Mouse (Mus musculus) megakaryocyte-erythroid progenitor cell, adult 5-6 weeks (primary cell): Measurements from ENCODE around the gene Wdr35. TPM values are rescaled to one million over a fixed set of nuclear protein-coding genes. Genes with fewer than 3 reads are reported as not detected.

Experiments used
- ATAC-seq: replicated peaks from 2 replicates; pipeline ENCODE4 v1.8.0; 2016; ENCODE audit warnings: mild to moderate bottlenecking, inconsistent platforms; ENCODE audit not compliant: severe bottlenecking, poor library complexity, low FRiP score, low TSS enrichment
- total RNA-seq, 2 experiments: library from RNA; stranded (forward) in 1 of 2; stranded (reverse) in 1 of 2; fragments of 200-1000, 215-1000 nt in 1 of 2; fragments of >200 nt in 1 of 2; fragmentation: Nextera tagmentation in 1 of 2; gene quantifications; 2 replicates each; pipeline ENCODE4 v1.2.3; 2014 to 2017

The Wdr35 gene
- total RNA-seq, 2 experiments from 2014 or later: 5.4 to 5.8 TPM

- no peak for ATAC-seq
These were observed 71.0 kb downstream of the Wdr35 start for GRCm38 (mm10) chr12:9044666-9045065.

- no peak for ATAC-seq
These were observed 73.0 kb downstream of the Wdr35 start for GRCm38 (mm10) chr12:9046674-9047073.

GRCm38 (mm10) chr12:9048090-9048489 is 74.4 kb downstream of the Wdr35 start:
- no peak for ATAC-seq

- no peak for ATAC-seq
These were observed 77.1 kb downstream of the Wdr35 start for GRCm38 (mm10) chr12:9050824-9051223.

- ATAC-seq: peak; percentile 95
These were observed 78.6 kb downstream of the Wdr35 start for GRCm38 (mm10) chr12:9052075-9052829.

GRCm38 (mm10) chr12:9053345-9053744 is 79.7 kb downstream of the Wdr35 start:
- ATAC-seq: no peak

- ATAC-seq: no peak
These were observed 80.3 kb downstream of the Wdr35 start for GRCm38 (mm10) chr12:9054012-9054411.

- ATAC-seq: no peak
These were observed 81.6 kb downstream of the Wdr35 start for GRCm38 (mm10) chr12:9055269-9055668.

GRCm38 (mm10) chr12:9059502-9059901 is 85.8 kb downstream of the Wdr35 start:
- ATAC-seq: no peak

- ATAC-seq: no peak
These were observed 86.3 kb downstream of the Wdr35 start for GRCm38 (mm10) chr12:9059965-9060364.

GRCm38 (mm10) chr12:9063611-9064010 is 89.9 kb downstream of the Wdr35 start:
- no peak for ATAC-seq

GRCm38 (mm10) chr12:9071058-9071457 is 97.4 kb downstream of the Wdr35 start:
- no peak for ATAC-seq

- no peak for ATAC-seq
These were observed 97.8 kb downstream of the Wdr35 start for GRCm38 (mm10) chr12:9071493-9071892.

- ATAC-seq: no peak
These were observed 103.9 kb downstream of the Wdr35 start for GRCm38 (mm10) chr12:9077554-9078125.

Other genes with a start within 250 kb of the Wdr35 start
- gene Sdc1, start 202.6 kb upstream of the Wdr35 start, total RNA-seq (2014; fragmentation: Nextera tagmentation): 2.0 and 3.1 TPM in 2 replicates
- gene Sdc1, start 202.6 kb upstream of the Wdr35 start, total RNA-seq (2017): 1.8 and 2.4 TPM in 2 replicates
- 50.3 and 55.2 TPM in 2 replicates for gene Laptm4a, start 52.2 kb upstream of the Wdr35 start, total RNA-seq (2014; fragmentation: Nextera tagmentation)
- 104 and 135 TPM in 2 replicates for gene Laptm4a, start 52.2 kb upstream of the Wdr35 start, total RNA-seq (2017)
- gene Matn3, start 26.0 kb upstream of the Wdr35 start, total RNA-seq (2014; fragmentation: Nextera tagmentation): not detected in 2 replicates
- gene Matn3, start 26.0 kb upstream of the Wdr35 start, total RNA-seq (2017): not detected in 2 replicates
- 15.6 and 16.8 TPM in 2 replicates for gene Ttc32, start 56.1 kb downstream of the Wdr35 start, total RNA-seq (2014; fragmentation: Nextera tagmentation)
- gene Ttc32, start 56.1 kb downstream of the Wdr35 start, total RNA-seq (2017): 12.9 and 17.7 TPM in 2 replicates